11 mouse cellular contexts compared by ENCODE assay signal in genomic region chr14:67158867-67159266, GRCm38 (mm10).
"Had no signal": no experiment of that assay in that cellular context is flagged by ENCODE, and none has a peak within 500 bp of the region (broad histone marks: within the 10 kb centered on the region; RNA-seq: fewer than 3 reads in every experiment).

No protein-coding gene starts in this region.

- H3K9ac ChIP-seq: limb, embryonic 13.5 days; liver, embryonic 15.5 days; lung, embryonic 14.5 days; midbrain, embryonic 13.5 days; neural tube, embryonic 12.5 days had no signal

- H3K4me2 ChIP-seq: limb, embryonic 13.5 days; liver, embryonic 15.5 days; lung, embryonic 14.5 days; midbrain, embryonic 13.5 days; neural tube, embryonic 12.5 days had no signal

- H3K4me3 ChIP-seq: limb, embryonic 13.5 days; liver, embryonic 15.5 days; midbrain, embryonic 13.5 days; neural tube, embryonic 12.5 days had no signal

- H3K27ac ChIP-seq: limb, embryonic 13.5 days; liver, embryonic 15.5 days; midbrain, embryonic 13.5 days; neural tube, embryonic 12.5 days had no signal

- H3K36me3 ChIP-seq: limb, embryonic 13.5 days; liver, embryonic 15.5 days; midbrain, embryonic 13.5 days; neural tube, embryonic 12.5 days had no signal

- H3K27me3 ChIP-seq: limb, embryonic 13.5 days; liver, embryonic 15.5 days; midbrain, embryonic 13.5 days; neural tube, embryonic 12.5 days had no signal

- H3K4me1 ChIP-seq: limb, embryonic 13.5 days; liver, embryonic 15.5 days; midbrain, embryonic 13.5 days; neural tube, embryonic 12.5 days had no signal

- DNase-seq: kidney, adult 18-20 months; kidney, postnatal 25 days; layer of hippocampus, adult 9-11 months; lung, embryonic 14.5 days; spleen, adult 18-20 months; thymus, adult 18-20 months; thymus, postnatal 25 days had no signal

- ATAC-seq: midbrain, embryonic 13.5 days had no signal

- H3K9me3 ChIP-seq: limb, embryonic 13.5 days; liver, embryonic 15.5 days; midbrain, embryonic 13.5 days; neural tube, embryonic 12.5 days had no signal
